Mouse (Mus musculus): ENCODE measurements around the gene Aff1.
A peak's percentile ranks its signal among the peaks of the same experiment; 100 is the strongest.

Gene Aff1

DNA sequence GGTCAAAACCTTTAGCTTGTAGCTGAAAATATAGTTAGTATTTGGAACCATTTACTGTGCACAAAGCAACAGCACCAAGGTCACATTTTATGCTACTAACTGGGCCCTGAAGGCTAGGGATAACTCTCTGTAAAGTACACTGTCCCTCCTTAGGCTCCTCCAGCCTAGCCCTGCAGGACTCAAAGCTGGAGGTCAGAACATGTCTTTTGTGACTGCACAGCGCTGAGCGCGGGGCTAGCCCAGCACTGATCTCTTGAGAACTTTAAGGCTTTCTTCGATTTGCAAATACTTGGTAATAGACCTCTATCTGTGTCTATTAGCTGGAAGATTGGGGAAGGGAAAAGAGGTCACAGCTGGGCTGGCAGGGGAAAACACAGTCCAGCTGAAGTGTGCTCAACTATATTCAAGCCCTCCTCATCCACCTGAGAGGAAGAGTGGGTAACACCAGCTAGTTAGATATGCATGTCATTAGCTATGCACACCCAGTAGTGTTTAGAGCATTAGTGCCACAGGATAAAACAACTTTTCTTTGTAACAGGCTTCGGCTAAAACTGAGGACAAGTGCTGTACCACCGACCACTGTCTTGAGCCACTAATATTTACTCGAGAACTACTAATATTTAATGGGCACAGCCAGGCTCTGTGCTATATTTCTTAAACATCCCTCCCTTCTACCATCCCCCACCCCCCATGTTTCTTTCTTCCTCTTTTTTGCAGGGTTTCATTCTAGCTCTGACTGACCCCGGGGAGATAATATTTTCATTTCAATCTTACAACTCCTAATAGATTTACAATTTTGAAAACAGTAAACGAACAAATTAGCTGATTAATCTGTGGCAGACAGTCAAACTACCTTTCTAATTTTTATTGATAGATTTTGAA is 33.3 kb downstream of the Aff1 start:
- DNase-seq (ENCODE audit: low read depth, low spot score) = no peak

DNA sequence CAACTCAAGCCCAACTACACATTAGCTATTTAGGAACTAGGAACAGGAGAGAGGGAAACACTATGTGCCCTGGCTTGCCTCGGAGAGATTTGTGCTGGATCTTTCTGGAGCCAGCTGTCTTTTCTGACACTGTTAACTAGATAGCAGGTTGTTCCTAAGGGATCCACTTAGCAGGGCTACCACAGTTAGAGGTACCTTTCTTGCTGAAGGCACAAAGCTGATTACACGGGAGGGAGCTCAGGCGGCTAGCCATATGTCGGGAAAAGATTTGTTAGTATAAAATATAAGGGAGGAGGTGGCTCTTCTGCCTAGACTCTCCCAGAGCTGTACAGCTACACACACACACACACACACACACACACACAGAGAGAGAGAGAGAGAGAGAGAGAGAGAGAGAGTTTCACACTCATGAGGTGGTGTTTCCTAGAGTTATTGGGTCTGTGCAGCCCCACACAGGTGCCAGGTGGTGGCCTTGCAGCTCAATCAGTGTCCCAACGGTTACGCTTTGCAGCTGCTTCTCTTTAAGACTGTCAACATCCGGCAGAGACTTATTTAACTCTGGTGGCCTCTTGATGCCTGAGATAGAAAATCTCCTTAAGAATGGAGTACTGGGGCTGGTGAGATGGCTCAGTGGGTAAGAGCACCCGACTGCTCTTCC is 34.2 kb downstream of the Aff1 start:
- peak; percentile 75 for DNase-seq (ENCODE audit: low read depth, low spot score)

DNA sequence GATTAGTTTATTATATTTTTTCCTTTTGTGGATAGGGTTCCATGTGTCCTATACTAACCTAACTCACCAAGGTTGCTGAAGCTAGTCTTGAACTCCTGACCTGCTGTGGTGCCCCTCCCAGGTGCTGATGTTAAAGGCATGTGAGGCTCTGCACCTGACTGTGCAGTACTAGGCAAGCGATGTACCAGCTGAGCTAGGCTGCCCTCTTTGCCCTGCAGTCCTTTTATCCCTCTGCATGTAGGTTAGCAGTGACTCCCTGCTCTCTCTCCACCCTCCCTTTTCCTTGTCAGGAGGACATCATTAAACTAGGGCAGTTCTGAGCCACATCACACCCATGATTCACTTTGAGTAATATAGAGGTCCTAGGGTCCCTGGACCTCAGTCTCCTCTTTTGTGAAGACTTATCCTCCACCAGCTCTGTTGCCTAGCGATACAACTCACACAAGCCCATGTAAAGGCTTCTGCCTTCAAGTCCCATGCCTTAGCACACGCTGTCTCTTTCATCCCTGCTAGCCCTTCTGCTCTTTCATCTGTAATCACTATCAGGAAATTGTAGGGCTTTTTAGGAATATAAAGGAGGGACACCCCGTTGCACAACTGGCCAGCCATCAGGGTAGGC is 35.7 kb downstream of the Aff1 start:
- no peak for DNase-seq (ENCODE audit: low read depth, low spot score)

DNA sequence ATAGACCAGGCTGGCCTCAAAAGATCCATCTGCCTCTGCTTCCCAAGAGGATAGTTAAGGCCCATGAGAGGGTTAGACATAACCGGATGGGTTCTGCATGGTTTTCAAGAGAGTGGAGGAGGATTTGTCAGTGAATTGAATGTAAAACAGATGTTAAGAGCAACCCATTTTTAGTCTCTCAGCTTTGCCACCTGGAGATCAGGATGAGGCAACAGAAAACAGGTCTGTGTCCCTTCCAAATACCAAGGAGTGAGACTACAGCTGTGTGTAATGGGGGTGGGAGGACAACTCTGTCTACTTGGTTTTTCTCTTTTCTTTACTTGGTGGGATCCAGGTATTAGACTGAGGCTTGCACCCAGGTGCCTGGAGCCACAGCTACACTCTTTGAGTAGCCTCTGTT is 37.1 kb downstream of the Aff1 start:
- DNase-seq (ENCODE audit: low read depth, low spot score) = no peak

DNA sequence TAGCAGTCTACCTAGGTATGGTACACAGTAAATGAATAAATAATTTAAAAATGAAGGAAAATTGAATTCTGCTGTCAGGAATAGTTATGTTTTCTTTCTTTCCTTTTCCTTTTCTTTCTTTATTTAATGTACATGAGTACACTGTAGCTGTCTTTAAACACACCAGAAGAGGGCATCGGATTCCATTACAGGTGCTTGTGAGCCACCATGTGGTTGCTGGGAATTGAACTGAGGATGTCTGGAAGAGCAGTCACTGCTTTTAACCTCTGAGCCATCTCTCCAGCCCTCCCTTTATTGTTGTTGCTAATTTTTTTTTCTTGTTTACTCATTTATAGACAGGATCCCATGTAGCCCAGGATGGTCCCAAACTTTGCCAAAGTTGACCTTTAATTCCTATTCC is 38.0 kb downstream of the Aff1 start:
- no peak for DNase-seq (ENCODE audit: low read depth, low spot score)

DNA sequence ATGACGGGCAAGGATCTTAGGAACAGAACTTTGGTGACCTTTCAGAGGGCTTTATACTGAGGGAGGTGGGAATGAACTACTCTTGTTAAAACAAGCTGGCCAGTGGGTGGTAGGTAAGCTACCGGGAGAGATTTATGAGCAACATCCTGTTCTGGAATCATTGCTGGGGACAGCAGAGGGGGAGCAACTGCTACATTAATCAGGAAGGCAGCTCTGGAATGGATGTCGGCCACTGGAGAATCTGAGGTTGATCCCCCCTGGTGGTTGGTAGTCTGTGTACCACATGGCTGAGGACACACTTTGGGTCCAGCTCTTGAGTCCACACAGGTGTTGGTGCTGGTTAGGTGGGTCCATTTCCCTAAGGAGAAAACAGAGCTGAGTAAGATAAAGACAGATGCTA is 38.6 kb downstream of the Aff1 start:
- no peak for DNase-seq (ENCODE audit: low read depth, low spot score)

DNA sequence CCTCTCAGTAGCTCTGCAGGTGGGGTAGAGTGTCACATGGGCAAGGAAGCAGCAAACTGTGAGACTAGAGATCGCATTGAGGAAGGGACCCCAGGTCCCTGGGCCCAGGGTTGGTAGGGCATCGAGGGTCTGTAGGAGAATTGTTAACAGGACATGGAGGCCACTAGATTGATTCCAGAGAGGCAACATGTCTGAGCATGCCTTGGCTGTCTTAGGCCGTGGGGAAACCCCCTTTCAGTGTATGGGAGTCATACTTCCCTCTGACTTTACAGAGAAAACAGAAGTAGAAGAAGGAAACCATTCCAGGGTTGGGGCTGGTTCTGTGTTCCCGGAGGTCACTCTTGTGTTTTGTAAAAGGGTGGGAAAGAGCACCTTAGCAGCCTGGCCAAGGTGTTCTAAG is 40.4 kb downstream of the Aff1 start:
- no peak for DNase-seq (ENCODE audit: low read depth, low spot score)

DNA sequence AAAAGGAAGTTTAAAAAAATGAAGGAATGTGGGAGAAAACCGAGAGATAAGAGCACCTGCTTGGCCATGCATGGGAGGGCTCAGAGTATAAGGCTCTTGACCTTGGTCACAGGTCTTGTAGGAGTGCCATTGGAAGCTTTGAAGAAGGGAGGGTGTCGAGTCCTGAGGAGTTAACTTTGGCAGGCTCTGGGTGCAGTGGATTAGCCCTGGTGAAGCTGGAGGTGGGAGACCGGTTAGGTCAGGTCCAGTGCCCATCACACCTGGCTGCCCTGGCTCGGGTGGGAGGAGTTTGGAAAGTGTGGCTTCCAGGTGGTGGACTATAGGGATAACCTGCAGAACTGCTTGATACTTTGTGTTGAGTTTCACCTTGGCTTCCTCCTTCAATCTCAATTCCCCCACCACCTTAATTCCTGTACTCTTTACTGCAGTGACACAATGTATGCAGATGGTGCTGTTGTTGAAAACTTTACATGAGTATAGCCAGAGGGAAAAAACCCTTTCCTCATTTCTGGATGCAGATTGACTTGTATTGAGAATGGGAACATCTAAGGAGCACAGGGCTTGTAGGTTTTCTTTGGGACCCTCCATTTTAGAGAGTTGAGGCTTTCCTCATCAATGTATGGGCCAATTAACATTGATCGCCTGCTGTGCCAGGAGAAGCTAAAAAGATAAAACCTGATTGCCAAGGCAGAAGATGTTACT is 43.4 kb downstream of the Aff1 start:
- DNase-seq (ENCODE audit: low read depth, low spot score) = no peak

DNA sequence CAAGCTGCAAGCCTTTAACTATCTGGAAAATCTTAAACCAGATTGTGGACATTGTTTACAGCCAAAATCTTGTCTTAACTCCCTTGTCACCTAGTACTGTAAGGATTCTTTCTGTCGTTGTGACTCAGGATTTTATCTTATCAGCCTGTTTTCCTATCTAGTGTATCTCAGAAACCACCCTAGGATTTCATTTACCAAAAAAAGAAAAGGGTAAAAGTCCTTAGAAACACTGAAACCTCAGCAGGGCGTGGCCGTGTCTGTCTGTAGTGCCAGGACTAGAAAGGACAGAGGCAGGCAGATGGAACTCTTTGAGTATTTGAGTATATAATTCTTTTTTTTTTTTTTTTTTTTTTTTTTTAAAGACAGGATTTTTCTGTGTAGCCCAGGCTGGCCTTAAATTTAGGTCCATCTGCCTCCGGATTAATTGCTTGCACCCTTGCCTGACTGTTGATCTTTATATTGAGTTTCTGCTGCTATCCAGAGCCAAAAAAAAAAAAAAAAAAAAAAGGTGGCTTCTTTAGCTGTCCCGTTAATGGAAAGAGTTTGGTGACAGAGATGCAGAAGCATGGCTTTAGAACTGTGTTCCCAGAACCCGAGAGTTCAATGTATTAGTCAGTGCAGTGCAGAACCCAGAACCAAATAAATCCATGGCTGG is 44.5 kb downstream of the Aff1 start:
- no peak for DNase-seq (ENCODE audit: low read depth, low spot score)

DNA sequence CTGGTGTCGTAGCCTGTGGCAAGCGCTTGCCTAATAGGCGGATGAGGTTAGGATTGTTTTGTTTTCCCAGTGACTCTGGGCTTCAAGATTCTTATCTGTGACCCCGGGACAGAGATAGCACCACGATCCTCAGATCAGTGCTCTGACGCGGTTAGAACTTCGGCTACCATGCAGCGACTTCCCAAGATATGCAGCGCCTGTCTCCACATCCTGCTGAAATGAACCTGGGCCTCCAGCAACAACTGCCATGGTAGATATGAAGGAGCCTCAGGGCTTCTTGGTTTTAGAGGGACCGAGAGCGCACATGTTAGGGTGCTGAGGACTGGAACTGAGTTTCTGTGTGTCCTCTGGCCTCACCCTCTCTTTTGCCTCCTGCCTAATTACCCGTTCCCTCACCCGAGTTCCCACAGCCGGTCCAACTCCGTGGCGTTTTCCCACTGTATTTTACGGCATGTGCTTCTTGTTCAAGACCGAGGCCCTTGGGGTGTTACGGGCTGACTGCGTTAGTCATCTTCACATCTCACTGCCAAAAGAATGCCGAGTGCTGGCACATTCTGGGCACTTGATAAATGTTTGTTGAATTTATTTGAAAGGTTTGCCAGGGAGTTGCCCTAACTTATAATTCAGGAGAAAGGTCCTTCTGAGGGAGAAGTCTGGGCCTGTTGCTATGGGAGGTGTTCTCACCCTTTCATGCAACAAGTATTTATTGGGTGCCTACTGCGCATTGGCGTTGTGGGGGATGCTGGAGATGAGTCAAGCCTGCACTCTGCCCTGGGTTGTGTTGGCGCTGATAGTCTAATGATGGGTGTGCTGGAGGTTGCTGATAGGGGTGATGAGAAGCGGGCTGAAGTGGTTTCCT is 45.3 kb downstream of the Aff1 start:
- no peak for DNase-seq (ENCODE audit: low read depth, low spot score)

DNA sequence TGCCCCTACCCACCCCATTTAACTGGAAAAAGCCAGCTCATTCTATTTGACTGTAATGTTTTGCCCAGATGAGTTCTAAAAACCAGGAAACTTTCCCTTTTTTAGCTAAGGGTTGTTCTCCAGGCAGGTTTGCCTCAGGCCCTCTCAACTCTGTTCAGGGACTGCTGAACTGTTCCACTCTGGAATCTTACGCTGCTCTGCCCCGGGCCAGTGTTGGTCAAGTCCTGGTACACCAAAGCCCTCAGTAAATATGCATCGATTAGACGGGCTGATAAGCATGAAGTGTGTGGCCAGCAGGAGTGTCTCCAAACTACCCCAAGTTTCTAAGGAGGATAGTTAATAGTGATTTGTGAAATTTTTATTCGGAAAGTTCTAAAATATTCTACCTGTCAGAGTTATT is 46.3 kb downstream of the Aff1 start:
- DNase-seq (ENCODE audit: low read depth, low spot score) = no peak

DNA sequence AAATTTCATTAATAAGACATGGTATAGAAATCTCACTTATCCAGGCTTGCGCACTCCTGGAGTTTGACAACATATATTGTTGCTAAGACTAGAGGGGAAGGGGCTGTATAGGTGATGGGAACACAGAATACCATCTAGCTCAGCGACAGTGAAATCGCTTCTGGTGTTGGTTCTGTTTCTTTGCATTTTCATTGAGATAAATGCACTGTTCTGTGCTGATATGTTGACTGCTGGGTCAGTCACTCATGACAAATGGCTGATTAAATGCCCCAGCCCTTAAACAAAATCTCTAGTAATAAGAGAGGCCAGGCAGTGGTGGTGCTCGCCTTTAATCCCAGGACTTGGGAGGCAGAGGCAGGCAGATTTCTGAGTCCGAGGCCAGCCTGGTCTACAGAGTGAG is 47.0 kb downstream of the Aff1 start:
- DNase-seq (ENCODE audit: low read depth, low spot score) = no peak

DNA sequence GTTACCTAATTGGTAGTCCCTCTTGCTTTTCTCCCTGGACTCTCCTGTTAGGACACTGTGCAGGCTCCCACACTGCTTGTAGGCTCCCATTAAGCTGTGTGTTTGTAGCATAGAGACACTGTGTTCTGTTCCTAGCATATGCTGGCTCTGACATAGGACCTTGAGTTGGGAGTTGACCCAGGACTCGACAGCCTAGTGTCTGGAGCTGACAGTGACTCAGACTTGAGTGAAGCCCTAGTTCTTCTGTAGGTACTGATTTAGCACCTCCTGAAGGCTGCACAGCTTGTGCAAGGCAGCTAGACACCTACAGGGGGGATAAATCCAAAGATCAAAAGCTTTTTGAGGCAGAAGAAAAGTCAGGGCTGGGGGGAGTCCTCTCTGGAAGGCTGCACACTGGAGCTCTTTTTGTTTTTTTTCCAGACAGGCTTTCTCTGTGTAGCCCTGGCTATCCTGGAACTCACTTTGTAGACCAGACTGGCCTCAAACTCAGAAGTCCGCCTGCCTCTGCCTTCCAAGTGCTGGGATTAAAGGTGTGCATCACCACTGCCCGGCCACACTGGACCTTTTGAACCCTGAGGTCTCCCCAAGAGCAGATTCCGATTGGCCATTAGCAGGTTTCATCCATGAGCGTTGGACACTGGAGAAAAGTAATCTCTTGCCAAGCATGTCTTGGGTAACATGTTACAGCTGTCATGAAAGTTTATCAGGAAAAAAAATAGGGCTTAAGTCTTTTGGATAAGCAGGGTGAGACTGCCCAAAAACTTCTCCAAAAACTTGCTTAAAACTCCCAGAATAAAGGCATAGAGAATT is 48.1 kb downstream of the Aff1 start:
- DNase-seq (ENCODE audit: low read depth, low spot score) = no peak

DNA sequence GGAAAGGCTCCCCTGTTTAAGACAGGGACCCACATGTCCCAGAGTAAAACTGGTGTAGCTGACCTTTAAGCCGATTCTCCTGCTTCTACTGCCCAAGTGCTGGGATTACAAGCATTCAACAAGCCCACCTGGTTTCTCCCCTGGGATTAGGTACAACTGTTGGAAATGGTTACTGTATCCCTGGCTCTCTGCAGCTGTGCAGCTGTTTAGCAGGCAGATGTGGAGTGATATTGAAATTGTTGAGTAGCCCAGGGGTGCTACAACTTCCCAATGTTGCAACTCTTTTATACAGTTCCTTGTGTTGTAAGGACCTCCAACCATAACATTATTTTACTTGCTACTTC is 48.7 kb downstream of the Aff1 start:
- no peak for DNase-seq (ENCODE audit: low read depth, low spot score)

DNA sequence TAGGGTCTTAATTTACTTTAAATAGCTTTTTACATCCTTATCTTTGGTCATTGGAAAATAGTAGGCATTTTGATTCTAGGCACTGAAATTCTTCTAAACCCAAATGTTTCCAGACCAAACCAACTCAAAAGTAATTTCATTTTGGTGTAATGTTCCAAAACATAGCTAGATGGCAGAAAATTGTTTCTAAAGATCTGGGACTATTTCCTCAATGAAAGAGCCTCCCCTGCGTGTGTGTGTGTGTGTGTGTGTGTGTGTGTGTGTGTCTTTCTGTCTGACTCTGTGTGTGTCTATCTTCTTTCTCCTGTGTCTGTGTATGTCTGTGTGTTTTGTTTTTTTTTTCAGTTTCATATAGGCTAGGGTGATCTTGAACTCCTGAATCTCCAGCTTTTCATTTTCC is 49.3 kb downstream of the Aff1 start:
- no peak for DNase-seq (ENCODE audit: low read depth, low spot score)

DNA sequence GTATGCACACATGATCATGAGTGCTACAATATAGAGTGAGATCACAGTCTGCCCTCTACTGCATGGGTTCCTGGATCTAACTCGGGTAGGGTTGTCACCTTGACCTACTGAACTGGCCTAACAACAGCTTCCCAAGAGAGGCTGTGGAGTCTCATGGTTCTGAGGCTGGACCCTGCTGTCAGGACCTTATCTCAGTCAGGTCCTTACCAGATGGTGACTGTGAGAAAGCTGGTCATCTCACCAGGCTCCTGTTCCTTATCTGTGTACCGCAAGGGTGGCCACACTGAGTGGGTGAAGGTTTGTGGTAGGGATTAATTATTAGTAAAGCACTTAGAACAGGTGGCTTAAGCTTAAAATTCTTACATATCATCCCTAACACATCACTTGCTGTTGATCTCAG is 49.8 kb downstream of the Aff1 start:
- no peak for DNase-seq (ENCODE audit: low read depth, low spot score)

DNA sequence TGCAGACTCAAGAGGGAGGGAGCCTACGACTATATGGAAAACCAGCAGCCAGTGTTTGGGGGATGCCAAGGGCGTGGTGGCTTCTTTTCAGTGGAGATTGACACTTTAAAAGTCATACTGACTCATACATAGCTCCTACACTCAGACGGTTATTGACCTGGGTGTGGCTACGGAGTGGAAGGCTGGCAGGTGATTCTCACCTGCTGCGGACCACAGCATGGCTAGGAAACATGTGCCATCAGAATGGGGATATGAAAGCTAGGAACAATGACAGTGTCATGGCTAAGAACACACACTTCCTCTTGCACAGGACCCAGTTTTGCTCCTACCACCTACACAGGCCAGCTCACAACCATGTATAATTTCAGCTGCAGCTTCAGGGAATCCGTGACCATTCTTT is 52.4 kb downstream of the Aff1 start:
- DNase-seq (ENCODE audit: low read depth, low spot score) = no peak

DNA sequence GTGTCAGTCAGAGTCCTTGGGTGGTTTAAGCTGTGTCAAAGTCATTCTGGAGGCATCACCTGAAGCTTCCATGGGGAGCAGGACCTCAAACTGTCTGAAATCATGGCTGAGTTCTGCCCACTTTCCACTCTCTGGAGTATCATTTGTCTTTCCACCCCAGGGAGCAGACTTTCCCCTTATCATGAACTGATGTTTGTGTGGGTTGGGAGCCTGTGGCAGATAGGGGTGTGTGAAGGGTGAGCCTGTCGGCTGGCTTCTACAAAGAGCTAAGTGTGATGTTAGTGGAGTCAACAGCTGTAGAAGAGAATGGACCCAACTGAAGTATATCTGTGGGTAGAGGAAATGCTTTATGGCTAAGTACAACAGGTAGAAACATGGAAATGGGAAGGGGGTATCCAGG is 53.5 kb downstream of the Aff1 start:
- DNase-seq (ENCODE audit: low read depth, low spot score) = no peak

DNA sequence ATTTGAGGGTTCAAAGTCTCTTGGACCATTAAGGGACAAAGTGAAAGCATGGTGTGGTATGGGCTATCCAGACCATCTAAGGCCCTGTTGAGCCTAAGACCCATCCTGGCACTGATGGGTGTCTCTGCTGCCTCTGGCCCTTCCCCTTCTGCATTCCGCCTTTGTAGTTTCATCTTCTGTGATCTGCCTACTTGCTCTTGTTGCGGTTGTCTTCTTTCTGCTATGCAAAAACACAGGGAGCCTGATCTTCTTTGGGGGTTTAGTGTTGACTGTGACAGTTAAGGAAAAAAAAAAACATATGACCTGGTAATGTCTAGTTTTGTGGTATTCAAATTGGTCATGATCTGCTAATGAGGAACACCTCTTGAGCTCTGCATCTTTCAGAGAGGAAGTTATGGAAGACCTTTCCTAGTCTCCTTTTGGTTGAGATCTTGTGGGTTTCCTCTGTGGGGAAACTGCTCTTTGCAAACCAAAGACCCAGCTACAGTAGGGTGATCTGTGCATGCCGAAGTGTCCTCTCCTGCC is 54.4 kb downstream of the Aff1 start:
- no peak for DNase-seq (ENCODE audit: low read depth, low spot score)

DNA sequence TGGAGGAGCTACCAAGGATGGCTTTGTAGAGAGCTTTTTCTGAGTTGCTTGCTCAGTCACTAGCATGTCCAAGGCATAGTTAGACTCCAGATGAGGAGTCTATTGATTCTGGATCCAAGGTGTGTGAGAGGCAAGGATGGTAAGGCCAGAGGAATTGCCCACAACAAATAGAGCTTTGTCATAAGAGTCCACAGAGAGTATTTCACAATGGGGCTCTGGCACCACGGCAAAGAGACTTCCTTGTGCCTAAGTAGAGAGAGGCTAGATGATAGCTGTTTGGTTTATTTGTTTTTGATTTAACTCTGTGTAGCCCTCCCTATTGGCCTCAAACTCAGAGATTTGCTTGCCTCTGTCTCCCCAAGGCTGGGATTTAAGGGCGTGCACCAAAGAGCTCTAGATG is 54.9 kb downstream of the Aff1 start:
- DNase-seq (ENCODE audit: low read depth, low spot score) = no peak
